Mouse (Mus musculus): ENCODE results near the gene Erc2.
"Not testable (repeated sequence)": the region's sequence is repeated elsewhere in the genome, so short reads cannot be mapped to it uniquely, and the experiment has no call there.

The Erc2 gene

DNA sequence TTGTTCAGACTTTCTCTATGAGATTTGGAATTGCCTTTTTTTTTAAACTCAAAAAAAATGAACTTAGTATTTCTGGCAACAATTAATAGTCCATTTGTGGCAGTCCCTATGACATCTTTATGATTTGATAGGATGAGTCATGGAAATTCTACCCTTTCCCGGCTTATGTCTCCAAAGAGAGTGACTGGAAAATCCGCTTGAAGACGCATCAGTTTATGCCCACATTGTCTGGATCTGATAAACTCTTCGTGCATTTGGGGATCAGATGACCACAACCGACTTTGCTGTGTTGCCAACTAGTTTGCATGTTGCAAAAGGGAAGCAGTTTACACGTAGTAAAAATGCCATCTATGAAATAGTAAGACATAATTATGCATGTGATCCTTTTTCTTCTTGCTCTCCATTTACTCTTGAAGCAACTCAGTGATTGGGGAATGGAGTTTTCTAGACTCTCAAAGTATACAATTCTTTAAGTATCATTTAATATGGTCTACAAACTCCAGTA lies 215.4 kb downstream of the Erc2 start:
- DNase-seq = no peak

DNA sequence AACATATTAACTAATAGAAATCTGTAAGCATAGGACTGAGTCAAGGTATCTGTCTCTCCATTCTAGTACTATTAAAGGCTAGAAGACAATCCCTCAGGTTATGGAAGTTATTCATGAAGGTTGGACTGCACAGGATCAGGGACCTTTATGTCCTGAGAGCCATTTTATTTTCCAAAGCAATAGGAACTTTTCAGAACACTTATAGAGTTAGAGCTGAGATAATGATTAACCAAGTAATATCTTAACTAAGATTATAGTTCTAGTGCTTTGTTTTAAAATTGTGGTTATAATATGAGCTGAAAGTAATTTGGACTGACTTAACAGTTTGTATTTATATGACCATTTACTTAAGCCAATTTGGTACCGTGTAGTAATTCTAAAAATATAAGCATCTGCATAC lies 217.9 kb downstream of the Erc2 start:
- no peak for DNase-seq

DNA sequence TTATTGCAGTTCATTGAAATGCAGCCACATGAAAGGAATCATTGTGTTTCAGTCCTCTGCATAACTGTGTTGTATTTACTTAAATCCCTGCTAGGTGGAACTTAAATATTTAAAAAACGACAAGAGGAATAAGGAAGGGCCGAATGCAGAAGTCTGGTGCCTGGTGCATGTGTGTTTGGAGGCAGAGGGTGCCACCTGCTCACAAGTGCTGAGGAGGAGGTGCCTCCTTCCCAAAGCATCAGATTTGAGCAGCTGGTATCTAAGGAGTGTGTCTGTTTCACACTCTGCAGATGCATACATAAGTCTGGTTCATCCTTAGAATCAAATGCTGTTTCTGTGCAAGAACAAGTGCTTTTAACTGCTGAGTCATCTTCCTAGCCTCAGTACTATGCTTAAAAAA lies 224.6 kb downstream of the Erc2 start:
- DNase-seq = no peak

GRCm38 (mm10) chr14:27847291-27847690 lies 225.1 kb downstream of the Erc2 start:
- peak; percentile 84 for DNase-seq

GRCm38 (mm10) chr14:27851231-27851630 lies 229.0 kb downstream of the Erc2 start:
- DNase-seq = peak; percentile 58

- DNase-seq = no peak
Observed at GRCm38 (mm10) chr14:27852606-27853005, 230.4 kb downstream of the Erc2 start.

GRCm38 (mm10) chr14:27860371-27861046 lies 238.3 kb downstream of the Erc2 start:
- DNase-seq = no peak

- no peak for DNase-seq
Observed at GRCm38 (mm10) chr14:27862299-27862698, 240.1 kb downstream of the Erc2 start.

DNA sequence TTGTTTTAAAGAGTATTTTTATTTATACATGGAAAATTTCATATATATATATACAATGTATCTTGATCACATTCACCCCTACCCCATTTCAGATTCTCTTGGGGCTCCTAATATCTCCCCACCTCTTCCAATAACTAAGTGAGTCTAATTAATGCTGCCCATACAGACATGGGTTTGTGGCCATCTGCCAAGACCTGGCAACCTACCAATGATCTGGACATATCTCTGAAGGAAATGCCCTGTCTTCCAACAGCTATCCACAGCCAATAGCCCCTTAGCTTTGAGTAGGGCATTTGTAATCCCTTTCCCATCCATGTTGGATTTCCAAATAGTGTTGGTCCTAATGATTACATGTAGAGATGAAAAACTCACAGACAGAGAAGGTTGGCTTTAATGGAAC lies 245.2 kb downstream of the Erc2 start:
- peak; percentile 14 for DNase-seq

GRCm38 (mm10) chr14:27873619-27874018 lies 251.4 kb downstream of the Erc2 start:
- DNase-seq = peak; percentile 13

- peak; percentile 82 for DNase-seq
Observed at GRCm38 (mm10) chr14:27875991-27876411, 253.8 kb downstream of the Erc2 start.

- no peak for DNase-seq
Observed at GRCm38 (mm10) chr14:27881972-27882371, 259.7 kb downstream of the Erc2 start.

- not testable (repeated sequence) for DNase-seq
Observed at GRCm38 (mm10) chr14:27886337-27886736, 264.1 kb downstream of the Erc2 start.

DNA sequence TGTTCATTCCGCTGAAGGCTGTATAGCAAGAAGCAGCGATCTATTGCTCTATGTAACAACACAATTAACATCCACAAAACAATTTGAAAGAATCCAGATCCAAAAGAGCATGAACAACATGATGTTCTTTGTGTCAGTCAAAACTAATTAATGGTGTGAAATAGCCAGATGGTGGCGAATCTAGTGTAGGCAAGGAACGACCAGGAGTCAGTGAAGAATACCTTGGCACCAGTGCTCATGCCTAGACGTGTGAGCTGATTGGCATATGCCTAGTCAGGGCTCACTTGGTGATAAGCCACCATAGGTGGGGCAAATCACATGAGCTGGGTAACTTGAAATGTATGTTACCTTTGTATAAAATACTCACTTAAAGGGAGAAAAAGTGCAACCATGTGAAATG lies 265.3 kb downstream of the Erc2 start:
- no peak for DNase-seq

- DNase-seq = no peak
Observed at GRCm38 (mm10) chr14:27889650-27890049, 267.4 kb downstream of the Erc2 start.

GRCm38 (mm10) chr14:27892416-27892815 lies 270.2 kb downstream of the Erc2 start:
- DNase-seq = no peak

DNA sequence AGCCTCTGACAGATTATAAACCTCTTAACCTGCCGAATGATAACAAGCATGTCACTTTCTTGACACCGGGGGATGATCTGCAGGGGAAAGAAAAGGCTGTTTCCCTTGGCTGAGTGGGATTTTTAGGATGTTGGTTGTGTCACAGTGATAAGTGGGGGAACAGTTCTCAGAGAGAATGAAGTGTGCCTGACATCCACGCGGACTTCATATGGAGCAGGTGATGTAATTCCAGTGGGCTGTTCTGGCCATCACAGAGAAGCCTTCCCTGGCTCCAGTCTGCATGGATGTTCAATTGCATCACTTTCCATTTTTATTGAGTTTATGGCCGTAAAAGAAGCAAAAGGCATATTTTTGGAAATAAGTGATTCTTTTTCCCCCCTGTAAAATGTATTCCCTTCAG lies 279.5 kb downstream of the Erc2 start:
- DNase-seq = no peak

- DNase-seq = no peak
Observed at GRCm38 (mm10) chr14:27921656-27922373, 299.6 kb downstream of the Erc2 start.

GRCm38 (mm10) chr14:27927369-27927768 lies 305.1 kb downstream of the Erc2 start:
- DNase-seq = no peak

DNA sequence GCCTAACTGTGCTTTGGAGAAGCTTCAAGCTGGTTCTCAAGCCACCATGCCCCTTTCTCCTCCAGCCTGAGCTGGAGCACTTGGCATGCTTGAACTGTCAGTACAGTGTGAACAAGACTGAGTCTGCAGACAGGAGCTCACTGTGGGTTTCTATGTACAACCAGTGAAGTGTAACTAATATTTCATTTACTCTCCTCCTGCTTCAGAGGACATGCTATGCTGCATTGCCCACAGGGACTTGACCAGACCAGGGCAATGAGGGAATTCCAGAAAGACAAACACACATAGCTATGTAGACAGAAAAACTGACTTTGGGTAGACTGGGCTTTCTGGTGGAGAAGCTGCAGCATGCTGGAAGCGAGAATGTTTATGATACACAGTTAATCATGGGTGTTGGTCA lies 311.3 kb downstream of the Erc2 start:
- DNase-seq = no peak

DNA sequence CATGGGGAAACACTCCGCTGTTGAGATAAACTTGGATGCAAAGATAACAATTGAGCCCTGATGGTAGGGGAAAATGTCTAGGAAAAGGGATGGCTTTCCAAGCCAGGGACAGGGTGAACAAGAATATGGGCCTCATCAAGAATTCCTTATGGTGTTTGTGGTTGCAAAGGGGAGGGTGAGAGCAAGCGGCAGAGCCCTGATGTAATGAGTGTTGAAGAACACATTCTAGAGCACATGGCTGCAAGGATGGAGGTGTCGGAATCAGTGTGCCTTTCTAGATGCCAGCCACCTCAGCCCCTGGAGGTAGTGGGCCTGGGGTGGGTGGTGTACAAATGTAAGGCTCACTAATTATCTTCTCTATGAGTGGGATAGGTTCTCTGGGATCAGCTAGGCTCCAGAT lies 313.5 kb downstream of the Erc2 start:
- no peak for DNase-seq

GRCm38 (mm10) chr14:27937922-27938321 lies 315.7 kb downstream of the Erc2 start:
- no peak for DNase-seq

- DNase-seq = peak; percentile 71
Observed at GRCm38 (mm10) chr14:27945276-27945675, 323.0 kb downstream of the Erc2 start.

DNA sequence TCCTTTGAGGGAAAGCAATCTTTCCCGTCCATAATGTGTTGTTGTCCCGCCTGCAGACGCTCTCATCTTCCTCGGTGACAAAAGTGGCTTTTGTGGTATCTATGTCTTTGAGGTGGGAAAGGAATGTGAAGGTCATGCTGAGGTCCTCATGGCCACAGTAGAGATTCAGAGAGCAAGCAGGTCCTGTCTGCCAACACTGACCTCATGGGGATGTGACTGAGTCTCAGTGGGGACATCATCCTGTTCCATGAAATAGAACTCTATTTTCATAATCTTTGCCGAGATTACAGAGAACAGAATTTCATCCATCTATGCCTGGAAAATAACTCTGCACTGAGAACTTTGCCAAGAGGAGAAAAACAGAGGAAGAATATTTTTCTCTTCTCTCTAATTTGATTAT lies 324.0 kb downstream of the Erc2 start:
- no peak for DNase-seq
